Mouse (Mus musculus): ENCODE data around the gene Esp3. TPM values are rescaled to one million over a fixed set of nuclear protein-coding genes. Genes with fewer than 3 reads are reported as not detected.
"Not testable (repeated sequence)": the region's sequence is repeated elsewhere in the genome, so short reads cannot be mapped to it uniquely, and the experiment has no call there.

Gene Esp3
- polyA plus RNA-seq (2011; ENCODE audit: insufficient read depth, insufficient read length, low read depth, missing spikeins), result not detected in 2 replicates

DNA sequence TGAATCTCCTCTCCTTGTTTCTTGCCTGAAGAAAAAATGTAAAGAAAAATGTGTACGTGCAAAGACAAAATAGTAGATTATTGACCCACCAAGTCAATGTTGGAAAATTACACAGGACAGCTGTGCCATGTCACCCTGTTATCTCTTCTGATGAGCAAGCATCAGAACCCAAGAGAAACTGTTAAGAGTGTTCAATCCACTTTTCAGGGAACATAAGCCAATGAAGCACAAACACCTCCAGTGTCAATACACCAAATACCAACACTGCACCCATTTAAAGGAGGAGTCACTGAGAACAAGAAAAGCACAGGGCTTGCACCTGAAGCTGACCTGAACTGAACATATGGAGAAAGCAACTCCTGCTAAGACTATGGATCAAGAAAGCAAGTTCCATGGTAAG lies at the start of gene Esp3:
Esp3 (plus strand) TSS at position 301 of the 400 bp plus-strand sequence.
- not testable (repeated sequence) for H3K9me3 ChIP-seq (replicated peaks; ENCODE audit: control insufficient read depth, insufficient read depth, low read length, poor library complexity, severe bottlenecking); H3K36me3 ChIP-seq (ENCODE audit: control insufficient read depth, insufficient read depth, low read length, poor library complexity, severe bottlenecking); H3K4me3 ChIP-seq (ENCODE audit: low read depth, low read length); H3K4me1 ChIP-seq (ENCODE audit: control insufficient read depth, insufficient read depth, low read length); H3K27me3 ChIP-seq (ENCODE audit: control insufficient read depth, insufficient read depth, low read length, poor library complexity, severe bottlenecking); H3K27ac ChIP-seq (ENCODE audit: insufficient read depth, low read length); H3K9ac ChIP-seq (ENCODE audit: low read depth, poor library complexity, severe bottlenecking)

DNA sequence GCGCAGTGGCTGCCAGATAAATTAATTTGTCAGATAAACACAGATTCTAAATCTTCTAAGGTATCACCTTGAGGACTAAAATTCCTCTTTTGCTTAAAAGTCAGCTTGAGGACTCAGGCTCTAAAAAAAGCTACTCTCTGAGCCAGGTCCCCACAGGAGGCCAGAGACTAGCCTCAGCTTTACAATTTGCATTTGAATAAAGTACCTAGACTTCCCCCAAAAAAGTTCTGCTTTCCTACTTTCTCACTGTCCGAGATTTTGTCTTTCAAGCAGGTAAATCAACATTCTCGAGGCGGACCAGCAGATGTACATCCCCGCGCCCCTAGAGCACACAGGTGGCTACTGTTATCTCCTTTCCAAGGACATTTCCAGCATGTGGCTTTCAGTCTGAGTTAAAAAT lies 48.0 kb upstream of the Esp3 start:
- H3K4me1 ChIP-seq (ENCODE audit: control insufficient read depth, insufficient read depth, low read length); H3K27ac ChIP-seq (ENCODE audit: insufficient read depth, low read length); H3K36me3 ChIP-seq (ENCODE audit: control insufficient read depth, insufficient read depth, low read length, poor library complexity, severe bottlenecking); H3K27me3 ChIP-seq (ENCODE audit: control insufficient read depth, insufficient read depth, low read length, poor library complexity, severe bottlenecking); H3K9ac ChIP-seq (ENCODE audit: low read depth, poor library complexity, severe bottlenecking); H3K4me3 ChIP-seq (ENCODE audit: low read depth, low read length): not testable (repeated sequence)
- 0 out of 2 replicates have a peak, but pooled peaks have one; percentile 53 for TF ChIP-seq EP300 (IDR thresholded peaks at IDR 0.05; ENCODE audit: insufficient read depth, low read depth, low read length)
- peaks cover 11% of the 10 kb centered on the region for H3K9me3 ChIP-seq (replicated peaks; ENCODE audit: control insufficient read depth, insufficient read depth, low read length, poor library complexity, severe bottlenecking)

DNA sequence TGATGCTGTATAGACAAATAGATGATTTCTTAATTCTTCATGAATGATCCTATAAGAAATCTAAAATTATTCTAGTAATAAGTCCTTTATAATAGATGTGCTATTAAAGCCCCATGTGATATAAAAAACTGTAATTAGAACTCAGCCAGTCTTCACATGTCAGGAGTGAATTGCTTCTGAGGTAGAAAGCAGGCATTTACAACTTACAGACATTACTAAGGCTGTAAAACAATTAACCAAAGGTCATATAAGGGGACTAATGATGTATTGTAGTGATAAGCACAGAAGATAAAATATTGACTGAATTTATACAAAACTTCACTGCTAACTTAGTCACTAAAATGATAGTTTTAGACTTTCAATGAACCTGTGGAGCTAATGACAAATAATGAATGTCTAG lies 40.6 kb upstream of the Esp3 start:
- Histone ChIP-seq H3K27ac (ENCODE audit: insufficient read depth, low read length) (no peak overlapping the region), H3K4me1 (ENCODE audit: control insufficient read depth, insufficient read depth, low read length) (no peaks in the 10 kb centered on the region), H3K36me3 (ENCODE audit: control insufficient read depth, insufficient read depth, low read length, poor library complexity, severe bottlenecking) (no peaks in the 10 kb centered on the region), H3K9ac (ENCODE audit: low read depth, poor library complexity, severe bottlenecking) (no peak overlapping the region), H3K4me3 (ENCODE audit: low read depth, low read length) (no peak overlapping the region), H3K9me3 (replicated peaks; ENCODE audit: control insufficient read depth, insufficient read depth, low read length, poor library complexity, severe bottlenecking) (no peaks in the 10 kb centered on the region), H3K27me3 (ENCODE audit: control insufficient read depth, insufficient read depth, low read length, poor library complexity, severe bottlenecking) (no peaks in the 10 kb centered on the region)
- TF ChIP-seq EP300 (IDR thresholded peaks at IDR 0.05; ENCODE audit: insufficient read depth, low read depth, low read length) (no peak), POLR2A (IDR thresholded peaks at IDR 0.05; ENCODE audit: insufficient read depth, low read length) (no peak), CTCF (IDR thresholded peaks at IDR 0.05; ENCODE audit: low read depth, low read length) (no peak)

DNA sequence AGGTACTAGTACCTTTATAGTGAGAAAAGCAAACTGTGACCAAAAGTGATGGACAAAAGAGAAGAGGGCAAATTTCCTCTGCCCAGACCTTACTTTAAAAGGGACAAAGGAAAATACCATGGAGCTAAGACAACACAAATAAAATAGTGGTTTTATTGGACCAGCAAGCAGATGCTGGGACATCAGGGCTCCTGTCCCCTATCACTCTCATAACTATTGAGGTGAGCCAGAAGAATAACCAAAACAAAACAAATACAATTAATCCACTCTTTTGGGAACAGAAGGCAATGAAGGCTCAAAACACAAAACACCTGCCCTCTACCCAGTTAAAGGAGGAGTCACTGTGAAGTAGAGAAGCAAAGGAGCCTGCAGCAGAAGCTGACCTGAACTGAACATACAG lies 33.6 kb upstream of the Esp3 start, which contains the start of gene Esp4:
Esp4 (plus strand) TSS at position 301 of the 400 bp plus-strand sequence.
- TF ChIP-seq POLR2A (IDR thresholded peaks at IDR 0.05; ENCODE audit: insufficient read depth, low read length), result no peak
- TF ChIP-seq EP300 (IDR thresholded peaks at IDR 0.05; ENCODE audit: insufficient read depth, low read depth, low read length), result no peak
- no peak for TF ChIP-seq CTCF (IDR thresholded peaks at IDR 0.05; ENCODE audit: low read depth, low read length)
- no peaks in the 10 kb centered on the region for H3K4me1 ChIP-seq (ENCODE audit: control insufficient read depth, insufficient read depth, low read length)
- H3K36me3 ChIP-seq (ENCODE audit: control insufficient read depth, insufficient read depth, low read length, poor library complexity, severe bottlenecking), result no peaks in the 10 kb centered on the region
- H3K4me3 ChIP-seq (ENCODE audit: low read depth, low read length), result no peak within 1 kb of the TSS
- no peaks in the 10 kb centered on the region for H3K27me3 ChIP-seq (ENCODE audit: control insufficient read depth, insufficient read depth, low read length, poor library complexity, severe bottlenecking)
- H3K27ac ChIP-seq (ENCODE audit: insufficient read depth, low read length), result no peak within 1 kb of the TSS
- no peak within 1 kb of the TSS for H3K9ac ChIP-seq (ENCODE audit: low read depth, poor library complexity, severe bottlenecking)
- H3K9me3 ChIP-seq (replicated peaks; ENCODE audit: control insufficient read depth, insufficient read depth, low read length, poor library complexity, severe bottlenecking), result no peaks in the 10 kb centered on the region

DNA sequence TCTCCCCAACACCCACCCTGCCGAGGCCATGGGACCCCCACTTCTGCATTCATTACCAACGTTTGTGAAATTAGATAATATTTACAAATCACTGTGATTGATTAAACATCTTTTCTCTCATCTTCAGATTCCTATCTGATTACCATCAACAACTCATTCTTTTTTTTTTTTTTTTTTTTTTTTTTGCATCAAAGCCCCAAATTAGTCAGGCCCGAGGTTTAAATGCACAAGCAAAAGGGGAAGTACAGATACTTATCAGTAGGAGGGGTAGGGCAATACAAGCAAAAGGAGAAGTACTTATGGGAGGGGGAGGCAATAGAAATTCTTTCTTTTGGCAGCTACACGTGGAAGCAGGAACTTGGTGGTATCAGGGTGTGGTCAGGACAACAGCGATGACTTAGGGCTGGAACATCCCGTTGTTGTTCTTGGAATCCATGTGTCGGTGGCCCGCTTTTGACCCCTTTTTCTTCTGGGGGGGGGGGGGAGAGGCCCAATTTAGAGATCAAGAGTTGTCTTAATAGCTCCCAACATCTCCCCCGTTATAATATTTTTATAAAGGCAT lies 30.3 kb downstream of the Esp3 start:
- H3K27me3 ChIP-seq (ENCODE audit: control insufficient read depth, insufficient read depth, low read length, poor library complexity, severe bottlenecking); H3K4me1 ChIP-seq (ENCODE audit: control insufficient read depth, insufficient read depth, low read length); H3K27ac ChIP-seq (ENCODE audit: insufficient read depth, low read length); H3K9ac ChIP-seq (ENCODE audit: low read depth, poor library complexity, severe bottlenecking); H3K36me3 ChIP-seq (ENCODE audit: control insufficient read depth, insufficient read depth, low read length, poor library complexity, severe bottlenecking); H3K4me3 ChIP-seq (ENCODE audit: low read depth, low read length); H3K9me3 ChIP-seq (replicated peaks; ENCODE audit: control insufficient read depth, insufficient read depth, low read length, poor library complexity, severe bottlenecking): not testable (repeated sequence)

DNA sequence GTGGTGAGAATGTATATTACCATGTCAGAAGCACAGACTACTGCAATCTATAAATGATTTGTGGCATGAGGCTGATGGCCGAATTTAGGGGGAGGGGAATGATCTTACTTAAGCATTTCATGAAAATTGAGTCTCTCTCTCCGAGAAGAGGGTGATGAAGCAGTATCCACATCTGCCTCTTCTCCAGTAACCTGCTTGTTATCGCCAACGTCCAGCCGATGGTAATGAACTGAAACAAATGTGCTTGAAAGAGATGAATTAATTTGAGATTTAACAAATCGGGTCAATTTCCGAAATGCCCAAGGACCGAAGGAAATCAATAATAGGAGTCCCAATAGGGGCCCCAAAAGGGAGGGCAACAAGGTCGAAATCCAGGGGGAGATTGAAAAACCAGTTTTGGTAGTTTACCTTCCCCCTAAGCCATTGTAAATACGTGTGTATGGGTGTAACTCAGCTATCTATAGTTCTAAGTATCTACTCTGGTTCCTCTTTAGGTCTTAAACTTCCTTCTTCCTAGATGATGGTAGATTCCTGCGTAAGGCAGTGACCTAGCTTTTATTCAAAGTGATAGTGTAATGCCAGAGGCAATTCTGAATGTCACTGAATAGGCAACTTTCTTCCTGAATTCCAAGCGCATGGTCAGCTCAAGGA lies 31.4 kb downstream of the Esp3 start:
- not testable (repeated sequence) for H3K9me3 ChIP-seq (replicated peaks; ENCODE audit: control insufficient read depth, insufficient read depth, low read length, poor library complexity, severe bottlenecking); H3K36me3 ChIP-seq (ENCODE audit: control insufficient read depth, insufficient read depth, low read length, poor library complexity, severe bottlenecking); H3K4me3 ChIP-seq (ENCODE audit: low read depth, low read length); H3K27ac ChIP-seq (ENCODE audit: insufficient read depth, low read length); H3K9ac ChIP-seq (ENCODE audit: low read depth, poor library complexity, severe bottlenecking); H3K27me3 ChIP-seq (ENCODE audit: control insufficient read depth, insufficient read depth, low read length, poor library complexity, severe bottlenecking); H3K4me1 ChIP-seq (ENCODE audit: control insufficient read depth, insufficient read depth, low read length)

Other genes with a start within 250 kb of the Esp3 start
- not detected in 2 replicates for gene Esp8, start 112.1 kb upstream of the Esp3 start, polyA plus RNA-seq (2011; ENCODE audit: insufficient read depth, insufficient read length, low read depth, missing spikeins)
- gene Esp6, start 70.6 kb upstream of the Esp3 start, polyA plus RNA-seq (2011; ENCODE audit: insufficient read depth, insufficient read length, low read depth, missing spikeins), result not detected in 2 replicates
- not detected in 2 replicates for gene Esp4, start 33.5 kb upstream of the Esp3 start, polyA plus RNA-seq (2011; ENCODE audit: insufficient read depth, insufficient read length, low read depth, missing spikeins)
- not detected in 2 replicates for gene Esp1, start 95.0 kb downstream of the Esp3 start, polyA plus RNA-seq (2011; ENCODE audit: insufficient read depth, insufficient read length, low read depth, missing spikeins)
- gene Crisp2, start 174.9 kb downstream of the Esp3 start, polyA plus RNA-seq (2011; ENCODE audit: insufficient read depth, insufficient read length, low read depth, missing spikeins), result not detected in 2 replicates
- gene Rhag, start 179.1 kb downstream of the Esp3 start, polyA plus RNA-seq (2011; ENCODE audit: insufficient read depth, insufficient read length, low read depth, missing spikeins), result not detected in 2 replicates
- 6.8 and 8.5 TPM in 2 replicates for gene 9130008F23Rik, start 248.5 kb downstream of the Esp3 start, polyA plus RNA-seq (2011; ENCODE audit: insufficient read depth, insufficient read length, low read depth, missing spikeins)

All from ES-Bruce4 (cell line).